Mouse (Mus musculus) erythroblast, embryonic 14.5 days (primary cell): ENCODE measurements around the gene Rslcan18.

Source experiments
- GATA1 ChIP-seq: IDR thresholded peaks from 2 replicates; pipeline ENCODE4 v1.6.1; 2012; ENCODE audit warnings: low read length, inconsistent platforms, mixed read lengths
- TAL1 ChIP-seq: IDR thresholded peaks from 3 replicates; pipeline ENCODE4 v1.6.1; 2012; ENCODE audit warnings: low read length, inconsistent platforms, mixed read lengths

DNA sequence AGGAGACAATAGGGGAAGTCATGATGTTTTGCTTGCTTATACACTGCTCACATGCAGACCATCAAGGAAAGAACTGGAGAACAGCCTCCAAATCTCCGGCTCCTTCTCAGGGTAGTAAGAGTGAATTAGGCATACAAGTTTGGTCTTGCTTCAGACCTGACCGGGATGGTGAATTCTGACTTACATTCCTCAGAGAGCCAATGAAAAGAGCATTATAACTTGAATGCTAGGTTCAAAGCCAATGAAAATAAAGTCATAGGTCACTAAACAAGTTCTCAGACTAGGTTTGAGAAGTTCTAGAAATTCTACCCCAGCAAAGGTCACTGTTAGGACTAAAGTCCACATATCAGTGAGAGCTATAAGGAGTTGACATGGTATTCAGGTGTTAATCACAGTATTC lies 38.8 kb downstream of the Rslcan18 start:
- TF ChIP-seq TAL1 (no peak), GATA1 (no peak)
